Mouse (Mus musculus) CH12.LX (cell line): ENCODE data around the gene Arhgap35. TPM values are rescaled to one million over a fixed set of nuclear protein-coding genes. Genes with fewer than 3 reads are reported as not detected.

Experiments
- DNase-seq: peaks from one replicate; pipeline ENCODE4 v3.0.0-alpha.2; 2013; ENCODE audit errors: extremely low read depth
- H3K27ac ChIP-seq: 2 replicates; pipeline ENCODE4 v1.5.1; 2012; ENCODE audit warnings: low read depth, mild to moderate bottlenecking, control low read depth, moderate library complexity; ENCODE audit not compliant: insufficient read depth
- H3K27me3 ChIP-seq: replicated peaks from 2 replicates; pipeline ENCODE3; 2012; ENCODE audit warnings: inconsistent platforms
- H3K36me3 ChIP-seq, 2 experiments: replicated peaks in 1 of 2; 2 replicates each; pipeline versions ENCODE3 to v1.6.1; 2012; ENCODE audit warnings: inconsistent platforms in 1 of 2, low read length in 1 of 2, mild to moderate bottlenecking in 1 of 2, mixed read lengths in 1 of 2, moderate library complexity in 1 of 2; ENCODE audit not compliant: control insufficient read depth in 1 of 2, insufficient read depth in 1 of 2
- H3K4me1 ChIP-seq, 2 experiments: 2 replicates each; pipeline ENCODE4 v1.6.1; 2012; ENCODE audit warnings: inconsistent platforms in 1 of 2, moderate library complexity in 1 of 2; ENCODE audit not compliant: insufficient read depth in 2 of 2, control insufficient read depth in 1 of 2
- H3K4me2 ChIP-seq: 2 replicates; pipeline ENCODE4 v1.6.1; 2012; ENCODE audit warnings: low read depth, mild to moderate bottlenecking, control low read depth; ENCODE audit not compliant: poor library complexity, insufficient read depth, severe bottlenecking
- H3K4me3 ChIP-seq, 3 experiments: fragments of 150-350 bp in 1 of 3; sonication (generic) in 1 of 3; replicated peaks in 1 of 3; 2 replicates each; pipeline versions ENCODE3 to v1.5.1; 2011 to 2012; ENCODE audit warnings: low read depth in 2 of 3, low read length in 2 of 3, mild to moderate bottlenecking in 2 of 3, moderate library complexity in 2 of 3, control low read depth in 1 of 3, improper control_type of control experiment in 1 of 3, inconsistent platforms in 1 of 3, mixed read lengths in 1 of 3; ENCODE audit not compliant: poor library complexity in 1 of 3
- H3K79me2 ChIP-seq: replicated peaks from 2 replicates; pipeline ENCODE4 v1.6.1; 2012; ENCODE audit warnings: mild to moderate bottlenecking, moderate library complexity; ENCODE audit not compliant: control insufficient read depth, poor library complexity, insufficient read depth, severe bottlenecking; ENCODE audit errors: extremely low read depth
- H3K9ac ChIP-seq: 2 replicates; pipeline ENCODE4 v1.6.1; 2012; ENCODE audit warnings: low read depth, mild to moderate bottlenecking, control low read depth, moderate library complexity; ENCODE audit not compliant: insufficient read depth
- H3K9me3 ChIP-seq: replicated peaks from 2 replicates; pipeline ENCODE3; 2012; ENCODE audit warnings: low read length, inconsistent platforms, mixed read lengths
- CHD2 ChIP-seq: IDR thresholded peaks from 2 replicates; pipeline ENCODE4 v1.6.1; 2011; ENCODE audit warnings: low read length, improper control_type of control experiment
- CTCF ChIP-seq, 2 experiments: IDR thresholded peaks in 1 of 2; conservative IDR thresholded peaks in 1 of 2; 2 replicates each; pipeline ENCODE4 v1.5.1; 2011 to 2012; ENCODE audit warnings: low read depth in 2 of 2, low read length in 2 of 2, improper control_type of control experiment in 1 of 2, inconsistent platforms in 1 of 2, mild to moderate bottlenecking in 1 of 2, moderate library complexity in 1 of 2
- ELF1 ChIP-seq: IDR thresholded peaks from 2 replicates; pipeline ENCODE4 v1.6.1; 2014; ENCODE audit warnings: low read depth, mild to moderate bottlenecking, inconsistent platforms, low read length, improper control_type of control experiment
- EP300 ChIP-seq: IDR thresholded peaks from 2 replicates; pipeline ENCODE4 v1.6.1; 2011; ENCODE audit warnings: low read length, improper control_type of control experiment
- HCFC1 ChIP-seq: IDR thresholded peaks from 2 replicates; pipeline ENCODE4 v1.6.1; 2012; ENCODE audit warnings: low read depth, mild to moderate bottlenecking, inconsistent platforms, low read length, improper control_type of control experiment
- KAT2A ChIP-seq: IDR thresholded peaks from 2 replicates; pipeline ENCODE4 v1.6.1; 2012; ENCODE audit warnings: low read length, improper control_type of control experiment, inconsistent platforms; ENCODE audit not compliant: insufficient replicate concordance
- MAFK ChIP-seq: IDR thresholded peaks from 2 replicates; pipeline ENCODE4 v1.6.1; 2011; ENCODE audit warnings: low read length, improper control_type of control experiment; ENCODE audit not compliant: insufficient replicate concordance
- MAX ChIP-seq: IDR thresholded peaks from 2 replicates; pipeline ENCODE4 v1.6.1; 2011; ENCODE audit warnings: low read length, improper control_type of control experiment
- MAZ ChIP-seq: IDR thresholded peaks from 2 replicates; pipeline ENCODE4 v1.6.1; 2012; ENCODE audit warnings: low read depth, mild to moderate bottlenecking, inconsistent platforms, low read length, improper control_type of control experiment, moderate library complexity
- MEF2A ChIP-seq: IDR thresholded peaks from 2 replicates; pipeline ENCODE4 v1.6.1; 2014; ENCODE audit warnings: low read depth, mild to moderate bottlenecking, inconsistent platforms, low read length, improper control_type of control experiment, borderline replicate concordance
- PAX5 ChIP-seq: IDR thresholded peaks from 2 replicates; pipeline ENCODE4 v1.6.1; 2012; ENCODE audit warnings: low read length, inconsistent platforms, mixed read lengths
- RAD21 ChIP-seq: IDR thresholded peaks from 2 replicates; pipeline ENCODE4 v1.6.1; 2011; ENCODE audit warnings: low read depth, mild to moderate bottlenecking, low read length, improper control_type of control experiment, moderate library complexity
- RCOR1 ChIP-seq: conservative IDR thresholded peaks from 2 replicates; pipeline ENCODE4 v1.6.1; 2012; ENCODE audit warnings: low read depth, mild to moderate bottlenecking, inconsistent platforms, low read length, improper control_type of control experiment
- SMC3 ChIP-seq: IDR thresholded peaks from 2 replicates; pipeline ENCODE4 v1.6.1; 2011; ENCODE audit warnings: low read depth, low read length, improper control_type of control experiment
- TCF12 ChIP-seq: IDR thresholded peaks from 2 replicates; pipeline ENCODE4 v1.6.1; 2014; ENCODE audit warnings: low read depth, mild to moderate bottlenecking, inconsistent platforms, low read length, improper control_type of control experiment
- USF1 ChIP-seq: IDR thresholded peaks from 2 replicates; pipeline ENCODE4 v1.6.1; 2014; ENCODE audit warnings: low read depth, mild to moderate bottlenecking, inconsistent platforms, low read length, improper control_type of control experiment
- ZC3H11A ChIP-seq: IDR thresholded peaks from 2 replicates; pipeline ENCODE4 v1.6.1; 2012; ENCODE audit warnings: low read depth, mild to moderate bottlenecking, inconsistent platforms, low read length, improper control_type of control experiment
- ZKSCAN1 ChIP-seq: IDR thresholded peaks from 2 replicates; pipeline ENCODE4 v1.6.1; 2012; ENCODE audit warnings: low read depth, inconsistent platforms, low read length, improper control_type of control experiment, borderline replicate concordance
- dilution Hi-C: fragments of 300-500 bp; cut with MboI; formaldehyde crosslinking; loops from 2 replicates; pipeline ENCODE4 v1.14.3; 2020; ENCODE audit warnings: low sequenced_read_pairs; ENCODE audit not compliant: extremely low pct_unique_long_range_greater_than_20kb, extremely low pct_ligation_motif_present
- in situ Hi-C: fragments of 300-500 bp; cut with MboI; formaldehyde crosslinking; loops from 3 replicates; pipeline ENCODE4 v1.14.3; 2019; ENCODE audit warnings: low sequenced_read_pairs, low pct_ligation_motif_present, low pct_unique_long_range_greater_than_20kb, mixed read lengths
- polyA plus RNA-seq: library from polyadenylated mRNA; unstranded; fragments of >175 nt; gene quantifications from 2 replicates; pipeline ENCODE4 v1.2.1, GENCODE M21; 2012; ENCODE audit warnings: low read depth; ENCODE audit not compliant: insufficient read length
- total RNA-seq, 2 experiments: library from RNA; depleted of rRNA; stranded (reverse); fragments of 300-350 nt in 1 of 2; fragments of >200 nt in 1 of 2; gene quantifications; 2 replicates each; pipeline ENCODE4 v1.2.3; 2012 to 2014

The Arhgap35 gene
- total and polyA plus RNA-seq, 3 experiments: 3.0 to 7.2 (median 5.3) TPM

- Histone ChIP-seq H3K9me3 (peaks cover 7% of the 10 kb centered on the region), H3K36me3 (peaks cover 9 to 59% of the 10 kb centered on the region in 2 experiments), H3K27me3 (no peaks in the 10 kb centered on the region), H3K4me1 (peaks cover 0 to 27% of the 10 kb centered on the region in 2 experiments; a peak in 2 of 4 replicates), H3K27ac (no peak overlapping the region), H3K4me3 (no peak overlapping the region), H3K79me2 (no peaks in the 10 kb centered on the region), H3K9ac (no peak overlapping the region), H3K4me2 (no peak overlapping the region)
- in situ Hi-C loops: no loop called here
- no peak for TF ChIP-seq HCFC1
- TF ChIP-seq ZKSCAN1: no peak
- no peak for TF ChIP-seq MEF2A
- TF ChIP-seq ELF1: no peak
- TF ChIP-seq TCF12: no peak
- dilution Hi-C loops: no loop called here
- no peak for DNase-seq
Observed at GRCm38 (mm10) chr7:16519310-16519709, 95.5 kb downstream of the Arhgap35 start.

- peaks cover 12 to 63% of the 10 kb centered on the region in 2 experiments for H3K36me3 ChIP-seq
- H3K9ac ChIP-seq: no peak overlapping the region
- no peak for DNase-seq
- TF ChIP-seq RCOR1 (no peak), TCF12 (no peak), RAD21 (no peak), EP300 (no peak), PAX5 (no peak), ZKSCAN1 (no peak), MAZ (no peak), MAX (no peak)
- TF ChIP-seq, all 38 proteins: peak for 0
- Histone ChIP-seq H3K4me2 (no peak overlapping the region), H3K27ac (no peak overlapping the region), H3K4me1 (peaks cover 0 to 12% of the 10 kb centered on the region in 2 experiments; a peak in 2 of 4 replicates), H3K27me3 (no peaks in the 10 kb centered on the region), H3K79me2 (no peaks in the 10 kb centered on the region), H3K4me3 (no peak overlapping the region), H3K9me3 (peaks cover 7% of the 10 kb centered on the region)
- in situ Hi-C loops: no loop called here
- dilution Hi-C loops: no loop called here
Observed at GRCm38 (mm10) chr7:16517198-16517597, 97.6 kb downstream of the Arhgap35 start.

- Histone ChIP-seq H3K4me2 (no peak overlapping the region), H3K79me2 (no peaks in the 10 kb centered on the region), H3K27me3 (no peaks in the 10 kb centered on the region), H3K9me3 (no peaks in the 10 kb centered on the region), H3K27ac (no peak overlapping the region), H3K36me3 (peaks cover 36 to 66% of the 10 kb centered on the region in 2 experiments), H3K9ac (no peak overlapping the region), H3K4me3 (no peak overlapping the region), H3K4me1 (peaks cover 0 to 11% of the 10 kb centered on the region in 2 experiments; a peak in 2 of 4 replicates)
- peak; percentile 71 for DNase-seq
- dilution Hi-C loops (no loop called here), in situ Hi-C loops (loop anchor here (5.0 kb wide), 1 partner anchor 110 kb away; no protein-coding TSS in a partner anchor)
- TF ChIP-seq USF1: no peak
- TF ChIP-seq ZC3H11A: 0 out of 2 replicates have a peak, but pooled peaks have one; percentile 24
- TF ChIP-seq SMC3: peak; percentile 83
- peak; percentile 41 to 84; a peak in 3 of 4 replicates for TF ChIP-seq CTCF (conservative IDR thresholded peaks at IDR 0.05 in 1 of 2, IDR thresholded peaks at IDR 0.05 in 1 of 2; ENCODE audit: low read depth in 2 of 2, low read length in 2 of 2)
- TF ChIP-seq CHD2: no peak
- peak; percentile 68 for TF ChIP-seq RAD21
- no peak for TF ChIP-seq KAT2A
- no peak for TF ChIP-seq MAX
- peak; percentile 73 for TF ChIP-seq MAFK
Observed at GRCm38 (mm10) chr7:16507284-16507683, 107.5 kb downstream of the Arhgap35 start.
